Mouse (Mus musculus) spleen, adult 2 months (tissue): ENCODE measurements around the gene Lgi2.

Experiments
- CTCF ChIP-seq: fragments of 200-500 bp; IDR thresholded peaks from 2 replicates; pipeline ENCODE4 v1.5.1; 2011; ENCODE audit warnings: mild to moderate bottlenecking, inconsistent platforms; ENCODE audit not compliant: insufficient read depth, insufficient read length, insufficient replicate concordance; ENCODE audit errors: extremely low read depth
- POLR2A ChIP-seq: fragments of 200-500 bp; IDR thresholded peaks from 2 replicates; pipeline ENCODE4 v1.6.1; 2011; ENCODE audit warnings: low read depth, low read length, inconsistent platforms

DNA sequence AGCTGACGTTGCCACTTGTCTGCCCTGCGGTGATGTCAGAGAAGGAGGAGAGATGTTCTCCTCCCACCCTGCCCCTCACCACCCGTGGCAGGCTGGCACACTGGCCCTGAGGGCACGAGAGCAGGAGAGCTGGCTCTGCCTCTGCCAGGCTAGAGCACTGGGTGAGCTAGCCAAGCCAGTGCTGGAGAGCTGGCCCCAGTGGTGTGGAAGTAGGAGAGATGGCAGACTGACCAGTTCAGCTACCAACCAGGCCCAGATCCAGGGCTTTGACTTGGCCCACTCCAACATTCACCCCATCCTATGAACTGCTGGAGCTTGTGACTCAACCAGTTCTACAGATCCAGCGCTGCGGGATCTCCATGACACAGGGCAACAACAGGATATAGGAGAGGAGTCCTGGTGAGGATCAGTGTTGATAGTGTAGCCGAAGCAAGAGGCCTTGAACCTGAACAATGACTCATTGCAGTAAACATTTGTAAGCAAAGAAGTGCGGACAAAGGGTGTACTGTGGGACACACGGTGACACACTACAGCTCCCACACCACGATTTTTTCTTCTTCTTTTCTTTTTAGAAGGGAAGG, 45.1 kb upstream of the Lgi2 start:
- TF ChIP-seq POLR2A (no peak), CTCF (no peak)
